Mouse (Mus musculus) ES-E14 (cell line): ENCODE results near the gene Rps21.

ENCODE experiments used
- HCFC1 ChIP-seq: IDR thresholded peaks from 2 replicates; pipeline ENCODE4 v1.6.1; 2012; ENCODE audit warnings: low read length, inconsistent platforms, borderline replicate concordance; ENCODE audit not compliant: insufficient read depth
- MAFK ChIP-seq: IDR thresholded peaks from 2 replicates; pipeline ENCODE4 v1.6.1; 2014; ENCODE audit warnings: mild to moderate bottlenecking, low read depth, low read length, inconsistent platforms; ENCODE audit not compliant: insufficient read depth
- ZC3H11A ChIP-seq: IDR thresholded peaks from 2 replicates; pipeline ENCODE4 v1.6.1; 2012; ENCODE audit warnings: low read depth, mild to moderate bottlenecking, inconsistent platforms, low read length, borderline replicate concordance
- ZNF384 ChIP-seq: IDR thresholded peaks from 2 replicates; pipeline ENCODE4 v1.6.1; 2012; ENCODE audit warnings: low read depth, low read length, inconsistent platforms

GRCm38 (mm10) chr2:180256296-180257000, 729 bp upstream of the Rps21 start:
- TF ChIP-seq MAFK (no peak), ZNF384 (no peak), HCFC1 (no peak), ZC3H11A (no peak)
